Mouse (Mus musculus): Measurements from ENCODE around the gene Dhrs13.
"Not testable (repeated sequence)": the region's sequence is repeated elsewhere in the genome, so short reads cannot be mapped to it uniquely, and the experiment has no call there.

GRCm38 (mm10) chr11:78048637-78049036 is 16.6 kb downstream of the Dhrs13 start:
- not testable (repeated sequence) for TF ChIP-seq CTCF (conservative IDR thresholded peaks at IDR 0.05; ENCODE audit: insufficient read depth, insufficient read length, low read depth, low read length); POLR2A (IDR thresholded peaks at IDR 0.05; ENCODE audit: low read depth, low read length)
